Mouse (Mus musculus) CH12.LX (cell line): ENCODE data around the gene Narfl.

ENCODE experiments used
- CTCF ChIP-seq, 2 experiments: IDR thresholded peaks in 1 of 2; conservative IDR thresholded peaks in 1 of 2; 2 replicates each; pipeline ENCODE4 v1.5.1; 2011 to 2012; ENCODE audit warnings: low read depth in 2 of 2, low read length in 2 of 2, improper control_type of control experiment in 1 of 2, inconsistent platforms in 1 of 2, mild to moderate bottlenecking in 1 of 2, moderate library complexity in 1 of 2
- EP300 ChIP-seq: IDR thresholded peaks from 2 replicates; pipeline ENCODE4 v1.6.1; 2011; ENCODE audit warnings: low read length, improper control_type of control experiment
- GABPA ChIP-seq: IDR thresholded peaks from 2 replicates; pipeline ENCODE4 v1.6.1; 2012; ENCODE audit warnings: low read depth, low read length, improper control_type of control experiment, inconsistent platforms; ENCODE audit not compliant: insufficient replicate concordance
- POLR2A ChIP-seq: IDR thresholded peaks from 2 replicates; pipeline ENCODE4 v1.6.1; 2011; ENCODE audit warnings: low read depth, mild to moderate bottlenecking, improper control_type of control experiment, low read length
- SMC3 ChIP-seq: IDR thresholded peaks from 2 replicates; pipeline ENCODE4 v1.6.1; 2011; ENCODE audit warnings: low read depth, low read length, improper control_type of control experiment

- TF ChIP-seq GABPA, result no peak
- no peak for TF ChIP-seq SMC3
- no peak for TF ChIP-seq POLR2A
- no peak for TF ChIP-seq EP300
- TF ChIP-seq CTCF (conservative IDR thresholded peaks at IDR 0.05 in 1 of 2, IDR thresholded peaks at IDR 0.05 in 1 of 2; ENCODE audit: low read depth in 2 of 2, low read length in 2 of 2), result peak; percentile 25 to 56; a peak in 2 of 4 replicates
Measured at GRCm38 (mm10) chr17:25723919-25724318, 49.7 kb upstream of the Narfl start.
